Mouse (Mus musculus): ENCODE results near the gene Ppip5k1. TPM values are rescaled to one million over a fixed set of nuclear protein-coding genes. Genes with fewer than 3 reads are reported as not detected.

The Ppip5k1 gene
- total RNA-seq, 4 experiments from 2014 or later, result 121 to 145 (median 130) TPM

DNA sequence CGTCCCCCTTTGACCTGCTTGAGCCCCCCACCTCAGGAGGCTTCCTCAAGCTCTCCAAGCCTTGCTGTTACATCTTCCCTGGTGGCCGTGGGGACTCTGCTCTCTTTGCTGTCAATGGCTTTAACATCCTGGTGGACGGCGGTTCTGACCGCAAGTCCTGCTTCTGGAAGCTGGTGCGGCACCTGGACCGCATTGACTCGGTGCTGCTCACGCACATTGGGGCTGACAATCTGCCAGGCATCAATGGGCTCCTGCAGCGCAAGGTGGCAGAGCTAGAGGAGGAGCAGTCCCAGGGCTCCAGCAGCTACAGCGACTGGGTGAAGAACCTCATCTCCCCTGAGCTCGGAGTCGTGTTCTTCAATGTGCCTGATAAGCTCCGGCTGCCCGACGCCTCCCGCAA, 55.7 kb downstream of the Ppip5k1 start:
- peak in 1 of 2 experiments; percentile 12 for DNase-seq (ENCODE audit: low spot score in 2 of 2)

DNA sequence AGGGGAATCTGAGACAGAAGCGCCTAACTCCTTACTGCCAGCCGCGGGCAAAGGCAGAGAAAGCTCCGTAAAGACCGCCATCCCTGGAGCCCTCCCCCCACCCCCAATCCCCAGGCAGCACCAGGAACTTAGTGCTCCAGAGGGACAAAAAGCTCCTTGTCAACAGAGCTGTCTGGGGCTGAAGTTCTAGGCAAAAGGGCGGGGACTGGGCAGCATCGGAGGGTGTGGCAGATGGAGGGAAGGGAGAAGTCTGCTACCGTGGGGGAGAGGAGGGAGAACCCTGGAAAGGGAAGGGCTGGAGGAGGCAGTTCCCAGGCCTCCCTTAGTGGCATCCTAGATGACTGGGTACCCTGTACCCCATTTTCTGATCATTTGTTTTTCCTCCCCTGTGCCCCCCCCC, 57.1 kb downstream of the Ppip5k1 start:
- DNase-seq (ENCODE audit: low spot score in 2 of 2), result peak in 1 of 2 experiments; percentile 55

GRCm38 (mm10) chr2:121297701-121298100, 57.5 kb downstream of the Ppip5k1 start:
- peak in 1 of 2 experiments; percentile 20 for DNase-seq (ENCODE audit: low spot score in 2 of 2)

DNA sequence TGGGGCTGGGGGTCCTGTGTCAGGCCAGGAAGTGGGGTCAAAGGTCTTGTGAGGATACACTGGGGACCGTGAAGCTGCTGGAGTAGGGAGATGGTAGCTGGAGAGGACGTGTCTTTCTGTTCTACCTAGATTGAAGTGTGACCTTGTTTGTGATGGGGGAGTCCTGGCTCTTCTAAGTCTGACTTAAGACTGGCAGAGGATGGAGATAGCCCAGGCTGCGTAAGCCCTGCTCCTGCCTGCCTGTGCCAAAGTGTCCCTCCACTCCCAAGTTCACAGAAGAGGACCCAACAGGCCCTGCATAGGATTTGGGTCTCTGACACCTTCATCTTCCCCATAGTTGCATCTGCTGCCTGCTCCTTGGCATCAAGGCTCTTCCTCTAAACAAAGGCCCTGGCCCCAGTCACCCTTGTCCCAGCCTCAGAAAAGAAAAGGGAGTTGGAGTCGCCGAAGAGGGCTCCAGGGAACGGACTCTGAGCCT, 58.4 kb downstream of the Ppip5k1 start:
- DNase-seq (ENCODE audit: low spot score in 2 of 2), result no peak

GRCm38 (mm10) chr2:121295608-121296571, 59.3 kb downstream of the Ppip5k1 start:
- DNase-seq (ENCODE audit: low spot score in 2 of 2), result peak; percentile 63 to 75

DNA sequence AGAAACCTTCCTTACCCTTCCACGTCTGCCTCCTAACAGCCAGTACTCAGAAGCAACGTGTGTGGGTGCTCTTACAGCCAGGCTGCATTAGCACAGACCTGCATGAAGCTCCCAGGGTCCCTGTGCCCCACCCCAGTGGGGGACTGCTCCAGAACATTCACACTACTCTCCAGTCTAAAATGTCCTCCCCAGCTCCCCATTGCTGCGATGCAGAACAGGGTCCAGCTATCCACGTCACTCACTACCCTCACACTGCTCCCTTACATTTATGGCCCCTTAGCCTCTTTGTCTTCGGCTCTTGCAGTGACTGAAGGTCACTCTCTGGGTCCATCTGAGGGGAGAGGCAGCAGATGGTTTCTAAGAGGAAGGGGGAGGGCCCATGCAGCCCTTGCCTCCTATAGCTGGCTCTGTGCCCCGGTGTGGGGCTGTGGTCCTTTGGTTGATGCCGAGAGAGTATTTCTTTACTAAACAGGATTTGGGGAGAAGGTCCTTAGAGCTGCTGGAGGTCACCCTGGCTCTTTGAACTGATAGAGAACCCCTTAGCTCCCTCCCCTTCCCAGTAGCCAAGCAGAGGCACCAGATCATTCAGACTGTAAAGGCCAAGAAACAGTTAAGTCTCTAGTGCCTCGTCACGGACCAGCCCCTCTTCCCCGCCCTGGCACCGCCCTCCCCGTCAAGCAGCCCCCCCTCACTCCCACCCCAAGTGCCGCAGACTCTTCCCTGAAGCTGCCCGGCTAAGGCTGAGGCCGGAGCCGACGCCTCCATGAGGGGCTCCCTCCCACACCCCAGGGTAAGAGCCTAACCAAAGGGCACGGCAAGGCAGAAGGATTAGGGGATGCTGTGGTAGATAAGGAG, 60.2 kb downstream of the Ppip5k1 start:
- peak in 1 of 2 experiments; percentile 72 for DNase-seq (ENCODE audit: low spot score in 2 of 2)

- DNase-seq (ENCODE audit: low spot score in 2 of 2), result peak in 1 of 2 experiments; percentile 59
These were observed 61.0 kb downstream of the Ppip5k1 start for GRCm38 (mm10) chr2:121294182-121294581.

- DNase-seq (ENCODE audit: low spot score in 2 of 2), result no peak
These were observed 62.7 kb downstream of the Ppip5k1 start for GRCm38 (mm10) chr2:121292316-121293013.

DNA sequence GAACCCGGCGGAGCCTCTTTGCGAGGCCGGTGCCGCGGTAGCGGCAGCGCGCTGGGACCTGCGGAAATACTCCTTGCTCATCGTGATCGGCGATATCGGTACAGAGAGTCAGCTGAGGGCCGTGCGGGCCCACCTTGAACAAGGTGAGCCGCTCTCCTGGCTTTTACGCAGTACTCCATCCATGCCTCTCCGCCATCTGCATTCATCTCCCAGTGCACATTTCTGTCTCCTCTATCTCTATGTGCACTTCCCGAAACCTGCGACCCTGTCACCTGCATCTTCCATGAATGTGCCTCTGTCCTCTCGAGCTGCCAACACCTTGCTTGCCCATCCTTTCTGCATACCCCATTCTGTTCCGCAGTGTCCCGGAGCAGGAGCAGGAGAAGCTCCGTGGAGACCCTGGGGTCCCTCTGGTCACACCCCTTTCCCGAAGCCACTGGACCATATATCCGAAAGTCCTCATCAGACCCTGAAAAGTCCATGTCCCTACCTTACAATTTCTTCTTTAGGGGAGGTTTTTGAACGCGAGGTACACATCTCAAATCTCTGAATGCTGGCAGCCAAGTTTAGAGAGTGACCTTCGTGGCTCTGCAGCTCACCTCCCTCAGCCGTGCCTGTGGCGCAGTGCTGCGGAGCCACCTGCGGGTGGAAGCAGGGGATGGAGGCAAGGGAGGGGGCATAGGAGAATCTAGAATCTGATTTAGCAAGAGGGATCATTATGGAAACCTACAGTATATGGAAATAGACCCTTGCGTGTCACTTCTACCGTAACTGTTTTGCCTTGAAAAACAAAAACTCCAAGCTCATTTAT, 65.3 kb downstream of the Ppip5k1 start:
- peak in 1 of 2 experiments; percentile 23 for DNase-seq (ENCODE audit: low spot score in 2 of 2)

DNA sequence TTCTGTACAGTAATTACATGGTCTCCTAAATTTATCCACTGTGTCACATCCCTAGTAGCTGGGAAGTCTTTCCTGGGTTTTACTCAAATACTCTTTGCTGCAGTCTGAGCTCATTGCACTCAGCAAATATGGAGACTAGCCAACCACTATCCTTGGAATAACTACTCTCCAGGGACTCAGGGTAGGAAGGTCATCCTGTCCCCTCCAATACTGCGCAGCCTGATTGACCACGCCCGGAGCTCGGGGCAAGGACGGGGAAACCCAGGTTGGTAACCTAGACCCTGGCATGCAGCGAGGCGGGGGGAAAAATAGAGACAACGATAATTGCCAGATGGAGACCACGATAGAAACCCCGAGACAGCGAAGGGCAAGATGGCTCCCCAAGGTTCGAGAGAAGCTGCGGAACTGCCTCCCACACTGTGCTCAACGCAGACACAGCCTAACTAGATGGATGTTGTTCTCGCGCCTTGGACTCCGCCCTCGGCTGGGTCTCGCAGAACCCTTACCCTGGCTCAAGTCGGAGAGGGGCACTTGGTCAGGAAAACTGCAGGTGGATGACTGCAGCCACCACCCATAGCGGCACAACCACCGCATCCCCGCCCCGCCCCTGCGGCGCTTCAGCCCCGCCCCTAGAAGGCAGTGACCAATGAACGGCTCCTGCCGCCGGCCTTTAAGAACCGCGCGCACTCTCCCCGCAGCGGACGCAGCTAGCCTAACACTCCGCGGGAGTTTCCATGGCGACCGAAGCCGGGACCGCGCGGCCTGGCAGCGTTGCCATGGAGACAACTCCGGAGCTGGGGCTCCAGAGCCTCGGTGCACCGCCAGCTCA, 66.1 kb downstream of the Ppip5k1 start, which contains the start of gene Map1a:
TSS of gene Map1a (plus strand) at position 700 of the 829 bp plus-strand sequence.
- peak; percentile 86 to 98 for DNase-seq (ENCODE audit: low spot score in 2 of 2)

- no peak for DNase-seq (ENCODE audit: low spot score in 2 of 2)
These were observed 67.3 kb downstream of the Ppip5k1 start for GRCm38 (mm10) chr2:121287850-121288249.

DNA sequence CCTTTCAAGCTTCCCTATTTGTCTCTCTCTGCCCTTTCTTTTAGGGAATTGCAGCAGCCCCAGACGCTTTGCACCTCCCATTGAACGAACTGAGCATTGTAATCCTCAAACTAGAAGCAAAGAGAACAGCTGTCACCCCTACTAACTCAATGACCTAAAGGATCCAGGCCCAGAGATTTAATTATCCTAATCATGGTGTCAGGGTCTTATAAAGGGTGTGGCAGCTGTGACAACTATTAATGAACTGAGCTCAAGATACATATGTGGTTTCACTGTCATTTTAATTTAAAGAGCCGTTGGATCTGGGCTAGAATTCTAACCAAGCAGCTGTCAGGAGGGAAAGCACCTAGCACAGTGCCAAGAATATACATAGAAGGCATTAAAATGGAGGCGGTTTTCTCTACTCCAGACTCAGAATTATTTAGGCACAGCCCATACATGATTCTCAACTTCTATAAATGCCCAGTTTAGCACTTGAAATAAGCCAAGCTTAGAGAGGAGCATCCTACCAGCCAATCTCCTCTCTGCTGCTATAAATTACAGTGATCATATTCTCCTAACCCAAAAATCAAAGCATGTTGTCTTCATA, 83.2 kb downstream of the Ppip5k1 start:
- DNase-seq (ENCODE audit: low spot score in 2 of 2), result peak in 1 of 2 experiments; percentile 36

GRCm38 (mm10) chr2:121271236-121271927, 83.8 kb downstream of the Ppip5k1 start, which contains the start of gene Trp53bp1:
TSS of gene Trp53bp1 (minus strand) at chr2:121271407.
- peak; percentile 93 to 94 for DNase-seq (ENCODE audit: low spot score in 2 of 2)

- peak in 1 of 2 experiments; percentile 16 for DNase-seq (ENCODE audit: low spot score in 2 of 2)
These were observed 84.5 kb downstream of the Ppip5k1 start for GRCm38 (mm10) chr2:121270521-121271235.

DNA sequence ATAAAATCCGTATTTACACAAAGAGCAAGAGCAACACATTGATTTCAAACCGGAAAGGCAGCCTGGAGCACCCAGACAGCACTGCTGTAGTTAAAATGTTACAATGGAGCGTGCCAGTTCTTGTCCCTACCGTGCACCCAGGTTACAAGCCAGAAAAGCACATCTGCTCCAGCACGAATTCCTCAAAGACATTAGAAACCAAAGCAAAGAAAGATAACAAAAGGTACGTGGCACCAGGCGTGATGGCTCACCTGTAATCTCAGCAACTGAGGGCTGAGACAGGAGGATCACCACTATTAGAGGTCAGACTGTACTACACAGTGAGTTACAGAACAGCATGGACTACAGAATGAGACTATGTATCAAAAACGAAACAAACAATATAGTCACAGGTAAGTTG, 86.8 kb downstream of the Ppip5k1 start:
- DNase-seq (ENCODE audit: low spot score in 2 of 2), result no peak

Data from left cerebral cortex, adult 8-10 months (tissue).